Mouse (Mus musculus): Measurements from ENCODE around the gene Cabp2. TPM values are rescaled to one million over a fixed set of nuclear protein-coding genes. Genes with fewer than 3 reads are reported as not detected.

The Cabp2 gene
- polyA plus RNA-seq, 1 experiment from 2014 or later, result 2.1 TPM

GRCm38 (mm10) chr19:4101466-4101865 is 20.1 kb downstream of the Cabp2 start:
- 81% methylated on average over 6 of the region's 6 CpGs for WGBS
- no peak for ATAC-seq
- Histone ChIP-seq H3K27me3 (replicated peaks; ENCODE audit: control insufficient read depth, insufficient read depth, low read length) (0 out of 2 replicates have a peak, but pooled peaks cover 4% of the 10 kb centered on the region), H3K4me3 (ENCODE audit: low read length) (no peak overlapping the region), H3K9ac (ENCODE audit: low read depth, low read length) (no peak overlapping the region), H3K9me3 (ENCODE audit: control insufficient read depth, low read length) (no peaks in the 10 kb centered on the region), H3K4me2 (ENCODE audit: low read depth, low read length) (no peak overlapping the region), H3K27ac (ENCODE audit: low read length) (no peak overlapping the region), H3K36me3 (ENCODE audit: control insufficient read depth, insufficient read depth, low read length) (no peaks in the 10 kb centered on the region), H3K4me1 (ENCODE audit: control insufficient read depth, insufficient read depth, low read length) (peaks cover 33% of the 10 kb centered on the region)

GRCm38 (mm10) chr19:4102049-4102448 is 20.7 kb downstream of the Cabp2 start:
- no peaks in the 10 kb centered on the region for H3K9me3 ChIP-seq (ENCODE audit: control insufficient read depth, low read length)
- 0 out of 2 replicates have a peak, but pooled peaks cover 4% of the 10 kb centered on the region for H3K27me3 ChIP-seq (replicated peaks; ENCODE audit: control insufficient read depth, insufficient read depth, low read length)
- H3K9ac ChIP-seq (ENCODE audit: low read depth, low read length), result no peak overlapping the region
- H3K4me2 ChIP-seq (ENCODE audit: low read depth, low read length), result no peak overlapping the region
- ATAC-seq, result no peak
- no peak overlapping the region for H3K27ac ChIP-seq (ENCODE audit: low read length)
- no peaks in the 10 kb centered on the region for H3K36me3 ChIP-seq (ENCODE audit: control insufficient read depth, insufficient read depth, low read length)
- H3K4me3 ChIP-seq (ENCODE audit: low read length), result no peak overlapping the region
- peaks cover 32% of the 10 kb centered on the region for H3K4me1 ChIP-seq (ENCODE audit: control insufficient read depth, insufficient read depth, low read length)
- WGBS, result 80% methylated on average over 2 of the region's 2 CpGs

GRCm38 (mm10) chr19:4102626-4103025 is 21.2 kb downstream of the Cabp2 start:
- no peak for ATAC-seq
- Histone ChIP-seq H3K4me3 (ENCODE audit: low read length) (no peak overlapping the region), H3K36me3 (ENCODE audit: control insufficient read depth, insufficient read depth, low read length) (no peaks in the 10 kb centered on the region), H3K9me3 (ENCODE audit: control insufficient read depth, low read length) (no peaks in the 10 kb centered on the region), H3K4me2 (ENCODE audit: low read depth, low read length) (no peak overlapping the region), H3K4me1 (ENCODE audit: control insufficient read depth, insufficient read depth, low read length) (peaks cover 31% of the 10 kb centered on the region), H3K27ac (ENCODE audit: low read length) (no peak overlapping the region), H3K27me3 (replicated peaks; ENCODE audit: control insufficient read depth, insufficient read depth, low read length) (0 out of 2 replicates have a peak, but pooled peaks cover 4% of the 10 kb centered on the region), H3K9ac (ENCODE audit: low read depth, low read length) (no peak overlapping the region)
- 95% methylated on average over 12 of the region's 12 CpGs for WGBS

DNA sequence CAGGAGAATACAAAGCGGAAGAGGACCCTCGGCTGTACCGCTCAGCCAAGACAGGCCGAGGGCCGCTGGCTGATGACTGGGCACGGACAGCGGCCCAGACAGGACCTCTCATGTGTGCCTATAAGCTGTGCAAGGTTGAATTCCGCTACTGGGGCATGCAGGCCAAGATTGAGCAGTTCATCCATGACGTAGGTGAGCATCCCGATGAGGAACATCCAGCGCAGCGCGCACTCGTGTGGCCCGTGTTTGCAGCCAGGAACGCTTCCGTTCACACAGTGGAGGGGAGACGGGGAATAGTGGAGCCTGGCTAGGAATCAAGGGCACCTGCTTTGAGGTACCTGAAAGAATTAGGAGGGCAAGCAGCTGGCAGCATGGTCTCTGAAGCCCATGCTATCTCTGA is 21.9 kb downstream of the Cabp2 start:
- Histone ChIP-seq H3K27me3 (replicated peaks; ENCODE audit: control insufficient read depth, insufficient read depth, low read length) (0 out of 2 replicates have a peak, but pooled peaks cover 4% of the 10 kb centered on the region), H3K4me1 (ENCODE audit: control insufficient read depth, insufficient read depth, low read length) (peaks cover 26% of the 10 kb centered on the region), H3K4me3 (ENCODE audit: low read length) (no peak overlapping the region), H3K27ac (ENCODE audit: low read length) (no peak overlapping the region), H3K36me3 (ENCODE audit: control insufficient read depth, insufficient read depth, low read length) (no peaks in the 10 kb centered on the region), H3K9ac (ENCODE audit: low read depth, low read length) (no peak overlapping the region), H3K9me3 (ENCODE audit: control insufficient read depth, low read length) (no peaks in the 10 kb centered on the region), H3K4me2 (ENCODE audit: low read depth, low read length) (no peak overlapping the region)
- WGBS, result 96% methylated on average over 18 of the region's 18 CpGs
- no peak for ATAC-seq

- H3K4me2 ChIP-seq (ENCODE audit: low read depth, low read length), result no peak overlapping the region
- no peak overlapping the region for H3K9ac ChIP-seq (ENCODE audit: low read depth, low read length)
- H3K36me3 ChIP-seq (ENCODE audit: control insufficient read depth, insufficient read depth, low read length), result no peaks in the 10 kb centered on the region
- H3K9me3 ChIP-seq (ENCODE audit: control insufficient read depth, low read length), result no peaks in the 10 kb centered on the region
- no peak overlapping the region for H3K4me3 ChIP-seq (ENCODE audit: low read length)
- H3K4me1 ChIP-seq (ENCODE audit: control insufficient read depth, insufficient read depth, low read length), result peaks cover 21% of the 10 kb centered on the region
- ATAC-seq, result no peak
- 73% methylated on average over 3 of the region's 3 CpGs for WGBS
- no peak overlapping the region for H3K27ac ChIP-seq (ENCODE audit: low read length)
- 0 out of 2 replicates have a peak, but pooled peaks cover 4% of the 10 kb centered on the region for H3K27me3 ChIP-seq (replicated peaks; ENCODE audit: control insufficient read depth, insufficient read depth, low read length)
Observed at GRCm38 (mm10) chr19:4103792-4104191, 22.4 kb downstream of the Cabp2 start.

DNA sequence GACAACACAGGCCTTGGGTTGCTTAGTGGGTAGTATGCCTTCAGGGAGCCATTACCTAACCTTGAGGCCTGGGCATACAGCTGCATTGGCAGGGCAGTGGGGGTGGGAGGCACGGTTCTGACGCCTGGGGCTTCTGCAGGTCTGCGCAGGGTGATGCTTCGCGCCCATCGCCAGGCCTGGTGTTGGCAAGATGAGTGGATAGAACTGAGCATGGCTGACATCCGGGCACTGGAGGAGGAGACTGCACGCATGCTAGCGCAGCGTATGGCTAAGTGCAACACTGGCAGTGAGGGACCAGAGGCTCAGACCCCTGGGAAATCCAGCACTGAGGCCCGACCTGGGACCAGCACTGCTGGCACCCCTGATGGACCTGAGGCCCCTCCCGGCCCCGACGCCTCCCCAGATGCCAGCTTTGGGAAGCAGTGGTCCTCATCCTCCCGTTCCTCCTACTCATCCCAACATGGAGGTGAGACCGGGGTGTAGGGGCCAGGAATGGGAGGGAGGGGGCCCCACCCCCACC is 23.4 kb downstream of the Cabp2 start:
- Histone ChIP-seq H3K9ac (ENCODE audit: low read depth, low read length) (no peak overlapping the region), H3K4me3 (ENCODE audit: low read length) (no peak overlapping the region), H3K27me3 (replicated peaks; ENCODE audit: control insufficient read depth, insufficient read depth, low read length) (0 out of 2 replicates have a peak, but pooled peaks cover 4% of the 10 kb centered on the region), H3K9me3 (ENCODE audit: control insufficient read depth, low read length) (no peaks in the 10 kb centered on the region), H3K4me1 (ENCODE audit: control insufficient read depth, insufficient read depth, low read length) (peaks cover 13% of the 10 kb centered on the region), H3K4me2 (ENCODE audit: low read depth, low read length) (no peak overlapping the region), H3K36me3 (ENCODE audit: control insufficient read depth, insufficient read depth, low read length) (no peaks in the 10 kb centered on the region), H3K27ac (ENCODE audit: low read length) (no peak overlapping the region)
- 93% methylated on average over 16 of the region's 16 CpGs for WGBS
- ATAC-seq, result no peak

DNA sequence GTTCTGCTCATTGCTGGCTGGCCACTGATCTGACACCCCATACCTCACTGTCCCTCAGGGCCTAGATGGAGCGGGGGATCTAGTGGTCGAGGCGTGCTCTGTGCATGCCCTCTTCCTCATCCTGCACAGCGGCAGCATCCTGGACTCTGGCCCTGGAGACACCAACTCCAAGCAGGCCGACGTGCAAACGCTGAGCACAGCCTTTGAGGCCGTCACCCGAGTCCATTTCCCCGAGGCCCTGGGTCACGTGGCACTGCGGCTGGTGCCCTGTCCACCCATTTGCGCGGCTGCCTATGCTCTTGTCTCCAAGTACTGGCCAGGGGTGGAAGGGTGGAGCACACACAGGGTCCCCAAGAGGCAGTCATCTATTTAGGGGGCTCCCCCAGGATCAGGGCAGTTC is 25.3 kb downstream of the Cabp2 start:
- 90% methylated on average over 14 of the region's 14 CpGs for WGBS

GRCm38 (mm10) chr19:4108535-4108934 is 27.2 kb downstream of the Cabp2 start:
- WGBS, result 85% methylated on average over 9 of the region's 9 CpGs
- no peak overlapping the region for H3K4me3 ChIP-seq (ENCODE audit: low read length)
- H3K4me2 ChIP-seq (ENCODE audit: low read depth, low read length), result no peak overlapping the region

More for the DNA sequence above, 25.3 kb downstream of the Cabp2 start:
- H3K4me2 ChIP-seq (ENCODE audit: low read depth, low read length), result no peak overlapping the region
- no peaks in the 10 kb centered on the region for H3K9me3 ChIP-seq (ENCODE audit: control insufficient read depth, low read length)
- no peak for ATAC-seq
- H3K4me1 ChIP-seq (ENCODE audit: control insufficient read depth, insufficient read depth, low read length), result no peaks in the 10 kb centered on the region
- no peak overlapping the region for H3K4me3 ChIP-seq (ENCODE audit: low read length)
- H3K27ac ChIP-seq (ENCODE audit: low read length), result no peak overlapping the region
- no peaks in the 10 kb centered on the region for H3K36me3 ChIP-seq (ENCODE audit: control insufficient read depth, insufficient read depth, low read length)
- no peaks in the 10 kb centered on the region for H3K27me3 ChIP-seq (replicated peaks; ENCODE audit: control insufficient read depth, insufficient read depth, low read length)
- H3K9ac ChIP-seq (ENCODE audit: low read depth, low read length), result no peak overlapping the region

GRCm38 (mm10) chr19:4112063-4112960 is 30.9 kb downstream of the Cabp2 start:
- Histone ChIP-seq H3K36me3 (ENCODE audit: control insufficient read depth, insufficient read depth, low read length) (peaks cover 20% of the 10 kb centered on the region), H3K27ac (ENCODE audit: low read length) (peak overlapping the region; percentile 95), H3K4me3 (ENCODE audit: low read length) (no peak overlapping the region), H3K4me2 (ENCODE audit: low read depth, low read length) (no peak overlapping the region), H3K4me1 (ENCODE audit: control insufficient read depth, insufficient read depth, low read length) (peaks cover 23% of the 10 kb centered on the region), H3K9ac (ENCODE audit: low read depth, low read length) (no peak overlapping the region), H3K9me3 (ENCODE audit: control insufficient read depth, low read length) (no peaks in the 10 kb centered on the region), H3K27me3 (replicated peaks; ENCODE audit: control insufficient read depth, insufficient read depth, low read length) (no peaks in the 10 kb centered on the region)
- ATAC-seq, result no peak
- WGBS, result 96% methylated on average over 26 of the region's 26 CpGs

More at GRCm38 (mm10) chr19:4108535-4108934, 27.2 kb downstream of the Cabp2 start:
- Histone ChIP-seq H3K4me1 (ENCODE audit: control insufficient read depth, insufficient read depth, low read length) (peaks cover 10% of the 10 kb centered on the region), H3K27me3 (replicated peaks; ENCODE audit: control insufficient read depth, insufficient read depth, low read length) (no peaks in the 10 kb centered on the region), H3K36me3 (ENCODE audit: control insufficient read depth, insufficient read depth, low read length) (no peaks in the 10 kb centered on the region), H3K9ac (ENCODE audit: low read depth, low read length) (no peak overlapping the region), H3K9me3 (ENCODE audit: control insufficient read depth, low read length) (no peaks in the 10 kb centered on the region), H3K27ac (ENCODE audit: low read length) (no peak overlapping the region)
- ATAC-seq, result no peak

All from intestine, embryonic 16.5 days (tissue).